Mouse (Mus musculus): Measurements from ENCODE around the gene Zfp60. TPM values are rescaled to one million over a fixed set of nuclear protein-coding genes. Genes with fewer than 3 reads are reported as not detected.
"Not testable (repeated sequence)": the region's sequence is repeated elsewhere in the genome, so short reads cannot be mapped to it uniquely, and the experiment has no call there.

The Zfp60 gene
- total RNA-seq, 2 experiments from 2014 or later = 8.2 to 8.9 TPM

GRCm38 (mm10) chr7:27757048-27757375, 25.8 kb downstream of the Zfp60 start:
- intact Hi-C loops (cut with DNase I) = no loop called here

GRCm38 (mm10) chr7:27765176-27765886, 34.1 kb downstream of the Zfp60 start:
- no peak for DNase-seq (ENCODE audit: low spot score)
- intact Hi-C loops (cut with DNase I) = no loop called here

More at GRCm38 (mm10) chr7:27757048-27757375, 25.8 kb downstream of the Zfp60 start:
- DNase-seq (ENCODE audit: low spot score) = no peak

GRCm38 (mm10) chr7:27789306-27789705, 58.1 kb downstream of the Zfp60 start:
- no peak for DNase-seq (ENCODE audit: low spot score)
- intact Hi-C loops (cut with DNase I) = no loop called here

- DNase-seq (ENCODE audit: low spot score); intact Hi-C loops (cut with DNase I): not testable (repeated sequence)
These were observed 62.7 kb downstream of the Zfp60 start for GRCm38 (mm10) chr7:27793865-27794264.

GRCm38 (mm10) chr7:27794566-27794965, 63.4 kb downstream of the Zfp60 start:
- DNase-seq (ENCODE audit: low spot score) = no peak
- intact Hi-C loops (cut with DNase I) = no loop called here

- DNase-seq (ENCODE audit: low spot score) = no peak
These were observed 67.0 kb downstream of the Zfp60 start for GRCm38 (mm10) chr7:27797906-27798811.

GRCm38 (mm10) chr7:27801137-27801536, 69.9 kb downstream of the Zfp60 start:
- intact Hi-C loops (cut with DNase I) = no loop called here
- DNase-seq (ENCODE audit: low spot score) = no peak

More at GRCm38 (mm10) chr7:27797906-27798811, 67.0 kb downstream of the Zfp60 start:
- intact Hi-C loops (cut with DNase I) = no loop called here

GRCm38 (mm10) chr7:27802986-27803385, 71.8 kb downstream of the Zfp60 start:
- no peak for DNase-seq (ENCODE audit: low spot score)
- intact Hi-C loops (cut with DNase I) = no loop called here

Other genes starting within 250 kb of the Zfp60 start
- gene Sertad1, start 244.5 kb upstream of the Zfp60 start, total RNA-seq (2021) = 10 to 100 TPM in 1 of 2 experiments, 1 to 10 TPM in 1; 7.9 to 13.0 TPM
- 1 to 10 TPM; 1.2 to 1.6 TPM for gene Prx, start 232.1 kb upstream of the Zfp60 start, total RNA-seq (2021)
- under 1 TPM; 0.13 to 0.17 TPM for gene Hipk4, start 208.1 kb upstream of the Zfp60 start, total RNA-seq (2021)
- gene Pld3, start 178.2 kb upstream of the Zfp60 start, total RNA-seq (2021) = 10 to 100 TPM; 23.3 to 27.1 TPM
- gene 2310022A10Rik, start 178.2 kb upstream of the Zfp60 start, total RNA-seq (2021) = 10 to 100 TPM; 64.6 to 71.9 TPM
- 100 to 1,000 TPM; 166 to 177 TPM for gene Akt2, start 139.8 kb upstream of the Zfp60 start, total RNA-seq (2021)
- not detected for gene Ttc9b, start 77.5 kb upstream of the Zfp60 start, total RNA-seq (2021)
- 10 to 100 TPM; 21.9 to 22.2 TPM for gene Map3k10, start 56.8 kb upstream of the Zfp60 start, total RNA-seq (2021)
- under 1 TPM; 0.39 to 0.88 TPM for gene Zfp607b, start 42.0 kb upstream of the Zfp60 start, total RNA-seq (2021)
- 1 to 10 TPM; 5.5 to 6.2 TPM for gene Zfp626, start 75.8 kb downstream of the Zfp60 start, total RNA-seq (2021)
- gene Zfp59, start 107.2 kb downstream of the Zfp60 start, total RNA-seq (2021) = 1 to 10 TPM; 2.6 to 3.1 TPM
- gene Zfp607a, start 126.1 kb downstream of the Zfp60 start, total RNA-seq (2021) = 1 to 10 TPM; 3.3 to 3.5 TPM
- gene Zfp974, start 198.1 kb downstream of the Zfp60 start, total RNA-seq (2021) = 1 to 10 TPM; 6.2 to 6.6 TPM
- 1 to 10 TPM; 7.3 to 8.7 TPM for gene Zfp780b, start 247.8 kb downstream of the Zfp60 start, total RNA-seq (2021)